Mouse (Mus musculus) hindlimb bud, embryonic 11.5 days (tissue): ENCODE results near the gene Smyd1.

Experiments used
- DNase-seq: peaks from one replicate; pipeline ENCODE4 v3.0.0-alpha.2; 2012; ENCODE audit warnings: low read depth, low spot score; ENCODE audit errors: extremely low spot score

Gene Smyd1

DNA sequence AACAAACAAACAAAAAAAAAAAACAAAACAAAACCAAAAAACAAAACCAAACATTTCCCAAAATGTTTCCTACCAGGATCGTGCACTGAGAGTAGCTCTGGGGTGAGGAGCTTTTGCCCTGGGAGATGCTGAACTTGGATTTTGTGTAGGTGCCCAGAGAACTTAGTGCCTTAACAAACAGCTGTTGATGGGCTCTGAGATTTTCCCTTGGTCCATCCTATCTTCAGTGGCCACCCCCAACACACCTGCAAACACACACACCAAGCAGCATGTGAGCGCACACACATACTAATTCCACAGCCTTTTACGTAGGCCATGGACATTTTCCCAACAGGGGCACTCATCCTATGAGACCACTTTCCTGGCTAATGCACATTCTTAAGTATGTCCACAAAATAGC is 109.6 kb downstream of the Smyd1 start:
- DNase-seq = no peak

- no peak for DNase-seq
These were observed 110.1 kb downstream of the Smyd1 start for GRCm38 (mm10) chr6:71211917-71212316.

- DNase-seq = no peak
These were observed 113.3 kb downstream of the Smyd1 start for GRCm38 (mm10) chr6:71208691-71209090.

GRCm38 (mm10) chr6:71204166-71204565 is 117.9 kb downstream of the Smyd1 start:
- no peak for DNase-seq

- DNase-seq = no peak
These were observed 118.4 kb downstream of the Smyd1 start for GRCm38 (mm10) chr6:71203674-71204073.

DNA sequence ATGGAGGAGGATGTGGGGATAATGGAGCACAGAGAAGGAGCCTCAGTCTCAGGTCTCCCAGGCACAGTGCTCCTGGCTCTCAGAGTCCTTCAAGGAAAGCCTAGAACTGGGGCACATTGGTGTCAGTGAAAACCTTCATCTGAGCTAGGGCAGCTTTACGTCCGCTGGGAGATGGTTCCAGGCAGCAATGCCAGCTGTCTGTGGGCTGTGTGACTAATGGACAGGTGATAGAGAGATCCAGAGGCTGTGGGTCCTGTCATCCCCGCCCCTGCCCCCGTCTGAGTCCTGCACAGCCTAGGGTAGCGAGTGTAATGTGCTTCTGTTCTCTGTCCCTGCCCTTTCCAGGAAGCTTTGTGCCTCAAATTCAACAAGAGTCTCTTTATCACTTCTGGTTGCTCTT is 120.1 kb downstream of the Smyd1 start:
- no peak for DNase-seq

- DNase-seq = no peak
These were observed 122.4 kb downstream of the Smyd1 start, which contains the start of gene Fabp1 for GRCm38 (mm10) chr6:71199612-71200011. Gene Fabp1, plus strand, starts transcription at chr6:71199827.

DNA sequence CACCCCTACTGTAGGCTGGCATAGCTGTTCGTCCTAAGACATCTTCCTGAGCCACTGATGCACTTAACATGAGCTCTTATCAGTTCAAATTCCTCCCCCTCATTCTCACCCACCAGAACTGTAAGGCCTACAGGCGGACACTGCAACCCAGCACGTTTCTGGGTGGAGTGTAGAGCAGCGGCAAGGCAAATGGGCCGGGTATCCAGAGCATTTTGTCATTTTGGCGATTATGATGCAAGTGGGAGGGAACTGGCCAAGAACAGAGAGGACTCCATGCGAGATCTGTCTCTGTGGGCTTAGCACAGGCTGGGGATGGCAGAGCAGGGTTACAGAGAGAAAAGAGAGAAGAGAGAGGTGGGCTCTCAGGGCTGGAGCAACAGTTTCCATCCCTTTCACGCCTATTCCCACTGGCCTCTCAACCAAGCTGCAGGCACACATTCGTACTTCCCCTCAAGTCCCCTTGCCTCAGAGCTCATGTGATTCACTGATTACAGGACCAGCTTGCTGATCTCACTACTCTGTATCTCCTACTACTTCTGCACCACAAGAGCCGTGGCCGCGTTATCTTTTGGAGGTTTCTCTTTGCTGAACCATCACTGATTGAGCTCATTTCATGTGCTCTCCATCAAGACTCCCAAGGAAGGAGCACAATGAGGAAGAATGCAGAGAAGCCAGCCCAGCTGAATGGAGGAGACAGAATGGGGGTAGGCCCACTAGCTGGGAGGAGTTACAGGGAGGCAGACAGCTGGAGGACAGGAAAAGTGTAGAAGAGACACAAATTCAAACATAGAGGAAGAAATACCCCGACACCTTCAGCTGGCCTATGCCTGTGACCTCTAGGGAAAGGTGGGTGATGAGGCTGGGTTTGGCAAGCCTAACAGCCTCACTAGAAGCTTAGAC is 124.1 kb downstream of the Smyd1 start:
- DNase-seq = no peak

GRCm38 (mm10) chr6:71196107-71196506 is 125.9 kb downstream of the Smyd1 start:
- DNase-seq = no peak

GRCm38 (mm10) chr6:71193151-71193740 is 128.8 kb downstream of the Smyd1 start:
- DNase-seq = no peak

GRCm38 (mm10) chr6:71190501-71190900 is 131.5 kb downstream of the Smyd1 start:
- DNase-seq = no peak

DNA sequence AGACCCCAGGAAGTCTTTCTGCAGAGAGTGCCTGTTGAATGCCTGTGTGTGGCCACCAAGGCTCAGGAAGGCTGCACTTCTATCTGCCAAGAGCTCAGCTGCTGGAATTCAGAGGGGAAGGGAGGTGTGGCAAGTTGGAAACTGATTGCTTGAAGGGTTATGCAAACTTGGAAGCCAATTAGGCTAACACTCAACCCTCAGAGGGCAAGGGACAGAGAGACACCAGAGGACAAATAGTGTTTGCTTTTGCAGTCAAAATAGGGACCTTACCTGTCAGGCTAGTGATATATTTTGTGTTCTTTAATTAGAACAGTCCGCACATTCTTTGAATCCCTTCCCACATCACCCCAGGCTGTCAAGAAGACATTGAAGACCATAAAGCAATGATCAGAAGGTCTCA is 132.5 kb downstream of the Smyd1 start:
- DNase-seq = no peak

DNA sequence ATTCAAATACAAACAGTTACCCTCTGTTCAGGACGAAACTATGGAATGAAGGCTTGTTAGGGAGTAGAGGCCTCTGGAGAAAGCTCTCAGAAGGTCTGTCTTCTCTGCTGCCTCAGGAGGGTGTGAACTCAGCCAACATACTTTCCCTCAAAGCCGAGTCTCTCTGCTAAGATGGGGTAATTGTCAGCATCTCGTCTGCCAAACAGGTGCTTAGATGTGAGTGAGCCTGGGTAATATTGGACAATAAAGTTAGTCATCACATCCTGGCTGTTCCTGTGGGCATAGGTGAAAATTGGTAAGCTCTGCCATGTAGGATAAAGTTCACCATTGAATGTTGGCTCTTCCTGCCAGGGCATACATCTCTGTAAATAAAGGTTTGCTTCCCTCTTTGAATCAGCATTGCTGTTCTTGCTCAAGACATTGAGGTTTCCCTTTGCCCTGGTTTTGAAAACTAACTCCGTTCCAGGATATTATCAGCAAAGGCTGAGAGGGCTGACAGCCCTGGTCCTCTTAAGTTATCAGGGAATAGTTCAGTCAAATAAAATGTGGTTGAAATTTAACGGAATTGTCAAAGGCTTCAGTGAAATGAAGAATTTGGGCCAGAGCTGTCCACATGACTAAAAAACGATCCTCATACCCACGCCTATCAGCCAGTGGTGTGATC is 137.0 kb downstream of the Smyd1 start:
- no peak for DNase-seq

DNA sequence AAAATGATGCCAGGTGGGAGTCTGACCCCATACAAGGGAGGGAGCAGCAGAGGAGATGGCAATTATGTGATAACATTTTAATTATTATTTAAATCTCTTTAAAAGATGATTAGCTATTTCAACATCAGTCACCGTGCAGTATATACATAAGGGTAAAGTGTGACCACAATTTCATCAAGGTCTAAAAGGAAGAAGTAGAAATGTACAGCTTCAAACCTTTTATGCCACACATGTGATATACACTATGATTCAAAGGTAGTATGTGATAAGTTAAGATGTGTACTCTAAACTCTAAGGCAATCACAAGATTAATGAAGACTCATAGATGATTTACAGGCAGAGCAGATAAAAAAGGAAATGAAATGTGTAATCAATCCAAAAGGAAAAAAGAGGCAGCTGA is 141.4 kb downstream of the Smyd1 start:
- no peak for DNase-seq

DNA sequence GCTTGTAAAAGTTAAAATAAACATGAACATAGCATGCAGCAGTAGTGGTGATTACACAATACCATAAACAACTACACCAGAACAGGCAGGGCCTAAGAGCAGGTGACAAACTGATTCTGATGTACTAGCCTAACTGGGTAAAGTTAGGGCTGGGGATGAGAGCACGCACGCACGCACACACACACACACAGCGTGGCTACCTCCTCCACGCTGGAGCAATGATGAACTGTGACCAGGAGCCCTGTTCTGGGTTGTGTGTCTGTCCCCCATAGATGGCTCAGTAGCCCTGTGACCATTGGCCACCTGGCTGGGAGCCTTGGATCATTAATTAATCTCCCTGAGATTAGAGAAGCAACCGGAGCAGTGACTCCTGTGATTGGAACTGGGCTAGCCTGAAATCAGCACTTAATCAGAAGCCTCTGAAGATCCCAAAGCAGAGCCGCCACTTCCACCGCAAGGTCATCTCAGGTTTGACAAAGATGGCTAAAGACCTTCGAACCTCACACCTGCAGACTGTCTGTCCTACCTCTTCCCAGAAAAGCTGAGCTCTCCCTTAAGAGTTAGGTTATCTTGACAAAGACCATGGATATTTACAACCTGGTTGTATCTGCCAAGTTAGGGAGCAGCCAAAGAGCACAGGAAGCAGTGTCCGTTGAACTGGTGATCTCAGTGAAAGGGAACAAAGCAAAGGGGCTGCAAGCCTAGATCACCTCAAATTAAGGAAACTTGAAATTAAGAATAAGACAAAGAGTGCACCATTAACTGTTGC is 149.0 kb downstream of the Smyd1 start:
- DNase-seq = no peak

DNA sequence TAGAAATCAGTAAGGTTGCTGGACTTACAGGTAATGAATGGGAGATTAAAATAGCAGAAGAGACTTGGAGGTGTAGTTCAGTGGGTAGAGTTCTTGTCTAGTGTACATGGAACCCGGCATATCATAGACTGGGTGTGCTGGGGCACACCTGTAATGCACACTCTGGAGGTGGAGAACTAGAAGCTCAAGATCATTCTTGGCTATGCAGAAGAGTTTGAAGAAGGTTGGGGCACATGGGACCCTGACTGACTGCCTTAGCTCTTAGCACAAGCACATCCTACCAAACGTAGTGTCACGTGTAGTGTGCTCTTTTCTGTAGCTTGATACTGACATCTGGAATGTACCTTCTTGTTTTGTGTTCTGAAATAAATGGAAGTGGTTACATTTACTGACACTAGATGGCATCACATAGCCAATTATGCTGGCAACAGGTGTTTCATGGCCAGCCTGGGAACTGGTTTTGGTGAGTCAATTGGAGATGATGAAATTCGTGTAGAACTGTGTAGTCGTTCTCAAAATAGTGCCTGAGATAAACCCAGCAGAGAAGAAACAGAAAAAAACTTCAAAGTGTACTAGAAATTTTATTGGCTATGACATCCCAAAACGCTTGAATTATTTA is 155.4 kb downstream of the Smyd1 start:
- no peak for DNase-seq

DNA sequence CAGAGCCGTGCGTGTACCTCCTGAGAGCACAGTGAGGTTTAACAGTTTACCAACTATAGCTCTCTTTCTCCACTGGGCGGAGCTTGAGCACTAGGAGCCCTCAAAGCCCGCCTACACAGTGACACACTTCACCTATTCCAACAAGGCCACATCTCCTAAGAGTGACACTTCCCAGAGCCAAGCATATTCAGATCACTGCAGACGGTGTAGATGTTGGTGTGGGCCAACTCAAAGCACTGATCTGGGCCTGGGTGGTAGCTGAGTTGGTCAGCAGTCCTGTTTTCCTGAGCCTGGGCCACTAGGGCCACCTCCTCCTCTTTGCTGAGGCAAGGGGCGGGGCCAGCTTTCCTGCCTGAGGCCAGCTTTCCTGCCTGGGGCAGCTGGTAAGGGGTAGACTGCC is 157.6 kb downstream of the Smyd1 start:
- no peak for DNase-seq
